Mouse (Mus musculus): ENCODE measurements at regions not wholly inside any gene's neighbourhood (a gene's known extent, or its start where the extent isn't known, plus 50 kb on each side); places are given as distances from the start of the nearest gene placed in this dataset.

- 86% methylated on average over 3 of the region's 3 CpGs for WGBS
- no peaks in the 10 kb centered on the region for H3K4me1 ChIP-seq
Measured at GRCm38 (mm10) chr3:117051431-117051830, 82.6 kb upstream of the Palmd start.

DNA sequence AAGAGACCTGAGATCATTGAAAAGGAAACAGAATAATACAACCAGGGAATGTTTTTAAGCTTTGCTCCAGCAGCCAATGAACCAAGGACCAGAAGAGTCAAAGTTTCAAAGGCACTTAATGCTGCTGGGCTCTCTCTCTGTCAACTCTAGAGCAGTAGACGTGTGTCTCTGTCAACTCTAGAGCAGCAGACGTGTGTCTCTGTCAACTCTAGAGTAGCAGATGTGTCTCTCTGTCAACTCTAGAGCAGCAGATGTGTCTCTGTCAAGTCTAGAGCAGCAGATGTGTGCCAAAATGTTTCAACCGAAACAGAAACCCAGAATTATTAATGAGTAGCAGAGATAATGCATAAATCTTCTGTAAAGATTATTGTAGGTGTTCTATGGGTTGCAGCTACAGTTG, 82.1 kb upstream of the Palmd start:
- no peaks in the 10 kb centered on the region for H3K4me1 ChIP-seq

More at GRCm38 (mm10) chr3:117051431-117051830, 82.6 kb upstream of the Palmd start:
- no peak overlapping the region for H3K4me3 ChIP-seq
- no peaks in the 10 kb centered on the region for H3K9me3 ChIP-seq
- no peak for DNase-seq (ENCODE audit: low spot score)
- H3K27ac ChIP-seq (replicated peaks): no peak overlapping the region
- H3K36me3 ChIP-seq (replicated peaks): no peaks in the 10 kb centered on the region
- no peaks in the 10 kb centered on the region for H3K27me3 ChIP-seq (replicated peaks; ENCODE audit: low read depth, poor library complexity, severe bottlenecking)

GRCm38 (mm10) chr3:117049410-117049809, 80.6 kb upstream of the Palmd start:
- no peak overlapping the region for H3K27ac ChIP-seq (replicated peaks)
- H3K27me3 ChIP-seq (replicated peaks; ENCODE audit: low read depth, poor library complexity, severe bottlenecking): no peaks in the 10 kb centered on the region
- no peak for DNase-seq (ENCODE audit: low spot score)
- H3K36me3 ChIP-seq (replicated peaks): no peaks in the 10 kb centered on the region
- WGBS: 70% methylated on average over 3 of the region's 3 CpGs
- H3K4me1 ChIP-seq: no peaks in the 10 kb centered on the region
- no peaks in the 10 kb centered on the region for H3K9me3 ChIP-seq
- no peak overlapping the region for H3K4me3 ChIP-seq

More for the DNA sequence above, 82.1 kb upstream of the Palmd start:
- H3K4me3 ChIP-seq: no peak overlapping the region
- no peak for DNase-seq (ENCODE audit: low spot score)
- 72% methylated on average over 3 of the region's 3 CpGs for WGBS
- H3K27ac ChIP-seq (replicated peaks): no peak overlapping the region
- H3K36me3 ChIP-seq (replicated peaks): no peaks in the 10 kb centered on the region
- no peaks in the 10 kb centered on the region for H3K9me3 ChIP-seq
- H3K27me3 ChIP-seq (replicated peaks; ENCODE audit: low read depth, poor library complexity, severe bottlenecking): no peaks in the 10 kb centered on the region

DNA sequence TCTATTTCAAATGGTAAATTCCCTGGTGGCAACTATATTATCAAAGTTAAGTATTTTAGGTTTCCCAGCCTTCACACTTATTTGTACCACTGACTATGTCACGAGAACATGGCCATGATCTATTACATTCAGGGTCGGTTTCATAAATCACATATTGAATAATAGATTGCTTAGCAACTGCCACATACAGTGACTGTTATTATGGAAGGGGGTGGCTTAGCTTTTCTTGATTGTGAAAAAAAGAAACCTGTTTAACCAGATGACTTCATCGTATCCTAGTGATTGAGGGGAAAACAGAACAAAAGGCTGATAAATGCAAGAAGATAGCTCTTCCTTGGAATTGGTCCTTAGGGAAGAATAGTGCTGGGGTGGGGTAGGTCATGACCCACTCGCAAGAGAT, 76.0 kb upstream of the Palmd start:
- no peaks in the 10 kb centered on the region for H3K36me3 ChIP-seq (replicated peaks)
- H3K9me3 ChIP-seq: no peaks in the 10 kb centered on the region
- no peak overlapping the region for H3K4me3 ChIP-seq
- H3K27me3 ChIP-seq (replicated peaks; ENCODE audit: low read depth, poor library complexity, severe bottlenecking): no peaks in the 10 kb centered on the region
- no peaks in the 10 kb centered on the region for H3K4me1 ChIP-seq
- WGBS: 83% methylated on average over 4 of the region's 4 CpGs
- no peak overlapping the region for H3K27ac ChIP-seq (replicated peaks)
- no peak for DNase-seq (ENCODE audit: low spot score)

- no peaks in the 10 kb centered on the region for H3K36me3 ChIP-seq (replicated peaks)
- H3K9me3 ChIP-seq: no peaks in the 10 kb centered on the region
- DNase-seq (ENCODE audit: low spot score): no peak
- H3K4me1 ChIP-seq: no peaks in the 10 kb centered on the region
- no peak overlapping the region for H3K4me3 ChIP-seq
- 86% methylated on average over 2 of the region's 2 CpGs for WGBS
- H3K27me3 ChIP-seq (replicated peaks; ENCODE audit: low read depth, poor library complexity, severe bottlenecking): no peaks in the 10 kb centered on the region
- H3K27ac ChIP-seq (replicated peaks): no peak overlapping the region
Measured at GRCm38 (mm10) chr3:117044304-117044703, 75.5 kb upstream of the Palmd start.

GRCm38 (mm10) chr3:117038928-117039300, 70.1 kb upstream of the Palmd start:
- H3K9me3 ChIP-seq: no peaks in the 10 kb centered on the region
- no peaks in the 10 kb centered on the region for H3K4me1 ChIP-seq
- no peaks in the 10 kb centered on the region for H3K27me3 ChIP-seq (replicated peaks; ENCODE audit: low read depth, poor library complexity, severe bottlenecking)
- no peak overlapping the region for H3K4me3 ChIP-seq
- H3K36me3 ChIP-seq (replicated peaks): no peaks in the 10 kb centered on the region
- DNase-seq (ENCODE audit: low spot score): no peak
- H3K27ac ChIP-seq (replicated peaks): no peak overlapping the region
- WGBS: 87% methylated on average over 1 of the region's 1 CpGs

DNA sequence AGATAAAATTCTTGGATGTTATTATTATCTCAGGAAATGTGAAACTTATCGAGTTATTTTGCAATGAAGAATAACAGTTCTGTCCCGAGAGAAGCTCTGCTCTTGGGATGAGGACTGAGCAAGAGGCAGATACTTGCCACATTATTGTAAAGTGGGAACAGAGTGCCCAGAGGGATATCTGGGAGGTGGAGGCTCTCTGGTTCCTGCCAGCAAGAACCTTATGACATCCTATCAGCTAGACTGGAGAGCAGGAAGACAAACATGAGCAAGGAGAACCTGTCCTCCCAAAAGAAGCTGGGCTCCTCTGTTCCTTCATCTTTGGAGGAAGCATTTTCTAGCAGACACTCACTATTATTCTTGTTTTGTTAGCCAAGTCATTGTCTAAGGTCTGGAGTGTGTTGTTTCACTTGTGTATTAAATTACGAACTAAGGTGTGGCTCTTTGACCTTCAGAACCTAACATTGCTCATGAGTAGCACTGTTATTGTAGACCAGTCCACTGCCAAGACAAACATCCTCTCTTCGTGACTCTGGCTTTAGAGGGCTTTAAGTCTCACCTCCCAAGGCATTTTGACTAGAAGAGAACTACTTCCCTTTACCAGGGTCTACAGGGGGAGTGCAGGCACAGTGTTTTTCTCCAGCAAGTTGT, 69.6 kb upstream of the Palmd start:
- Histone ChIP-seq H3K9me3 (no peaks in the 10 kb centered on the region), H3K27ac (replicated peaks) (no peak overlapping the region), H3K4me3 (no peak overlapping the region), H3K27me3 (replicated peaks; ENCODE audit: low read depth, poor library complexity, severe bottlenecking) (no peaks in the 10 kb centered on the region), H3K36me3 (replicated peaks) (no peaks in the 10 kb centered on the region), H3K4me1 (no peaks in the 10 kb centered on the region)
- 75% methylated on average over 4 of the region's 4 CpGs for WGBS
- no peak for DNase-seq (ENCODE audit: low spot score)

Measured in embryonic facial prominence, embryonic 10.5 days (tissue).